Mouse (Mus musculus) left cerebral cortex, adult 11 months (tissue): Measurements from ENCODE around the gene Slc6a20a.

ENCODE experiments used
- DNase-seq: peaks from one replicate; pipeline ENCODE4 v3.0.0; 2022; ENCODE audit warnings: low spot score

The Slc6a20a gene

DNA sequence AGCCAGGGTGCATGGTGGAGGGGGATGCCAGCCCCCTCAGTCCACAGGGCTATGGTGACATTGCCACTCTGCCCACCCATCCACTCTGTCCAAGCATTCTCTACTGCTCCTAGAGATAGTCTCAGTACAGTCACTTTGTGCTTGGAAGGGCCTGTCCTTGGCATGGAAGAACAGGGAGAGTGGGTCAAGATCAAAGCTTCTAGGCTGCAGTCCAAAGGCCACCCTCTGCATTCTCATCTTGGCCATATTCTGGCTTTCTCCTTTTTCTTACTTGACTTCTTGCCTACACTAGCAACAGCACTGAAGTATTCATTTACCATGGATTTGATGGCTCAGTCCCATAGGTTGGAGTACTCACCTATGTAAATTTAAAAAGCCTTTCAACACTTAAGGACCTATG, 40.5 kb downstream of the Slc6a20a start:
- DNase-seq: no peak

DNA sequence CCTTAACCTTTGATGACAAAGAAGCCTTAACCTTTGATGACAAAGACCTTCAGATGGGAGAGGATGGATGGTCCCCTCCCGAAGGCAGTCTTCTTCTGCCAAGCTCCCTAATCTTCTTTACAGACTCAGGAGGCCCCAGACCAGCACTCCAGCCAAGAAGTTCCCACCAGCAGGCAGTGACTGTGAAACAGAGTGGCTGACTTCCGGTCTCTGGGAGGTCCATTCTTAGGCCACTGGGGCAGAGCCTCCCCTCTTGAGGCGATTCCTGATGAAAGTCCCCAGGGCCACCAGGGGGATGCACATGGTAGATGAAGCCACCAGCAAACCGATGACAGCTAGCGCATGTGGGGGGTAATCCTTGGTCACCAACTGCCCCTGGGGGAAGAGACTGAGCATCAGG, 41.9 kb downstream of the Slc6a20a start:
- no peak for DNase-seq

DNA sequence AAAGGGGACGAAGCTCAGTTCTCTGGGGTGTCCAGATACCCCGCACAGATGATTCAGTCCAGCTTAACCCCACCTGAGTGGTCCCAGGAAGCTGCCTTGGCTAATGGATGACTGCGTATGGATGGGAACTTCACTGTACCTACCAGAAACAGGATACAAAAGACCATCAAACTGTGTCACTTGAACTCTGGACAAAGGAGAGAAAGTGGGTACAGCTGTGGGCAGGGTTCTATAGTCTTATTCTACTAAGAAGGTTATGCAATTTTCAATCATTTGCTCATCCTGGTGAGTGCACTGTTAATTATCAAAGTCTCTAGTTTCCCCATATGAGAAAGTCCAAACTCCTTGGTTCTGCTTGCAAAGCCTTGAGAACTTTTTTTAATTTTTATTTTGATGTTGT, 45.7 kb downstream of the Slc6a20a start:
- no peak for DNase-seq

DNA sequence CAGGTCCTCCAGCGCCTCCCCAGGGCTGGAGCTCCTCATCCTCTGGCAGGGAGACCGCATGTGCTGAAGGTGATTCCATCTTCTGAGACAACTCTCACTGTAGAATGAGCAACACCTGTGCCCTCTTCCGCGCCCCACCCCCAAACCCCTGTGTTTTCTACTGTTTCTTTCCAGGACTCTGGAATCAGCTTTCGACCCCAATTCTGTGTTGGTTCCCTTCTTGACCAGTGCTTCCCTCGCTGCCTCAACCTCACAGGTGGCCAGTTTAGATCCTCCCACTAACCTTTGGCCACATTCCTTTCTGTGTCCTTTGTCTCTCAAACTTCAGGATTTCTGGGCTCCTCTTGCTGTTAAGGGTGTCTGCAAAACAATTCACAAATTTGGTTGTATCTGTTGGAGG, 46.4 kb downstream of the Slc6a20a start, which contains the start of gene Slc6a20b:
Gene Slc6a20b, minus strand, starts transcription at position 285 of the 400 bp plus-strand sequence.
- DNase-seq: no peak

DNA sequence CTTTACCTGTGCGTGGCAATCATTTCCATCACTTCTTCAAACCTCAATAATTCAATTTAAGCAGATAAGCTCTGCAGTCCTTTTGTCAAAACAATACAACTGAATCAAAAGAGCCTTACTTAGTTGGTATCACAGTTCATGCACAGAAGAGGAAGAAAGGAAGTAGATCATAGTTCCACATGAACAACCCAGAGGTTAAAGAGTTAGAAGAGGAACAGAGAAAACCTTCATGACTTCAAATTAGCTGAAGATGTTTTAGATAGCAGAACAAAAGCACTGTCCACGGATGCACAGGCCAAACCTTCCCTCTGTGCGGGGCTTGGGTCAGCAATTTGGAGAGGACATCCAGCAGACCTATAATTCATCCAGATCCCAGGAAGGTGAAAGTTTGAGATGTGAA, 47.0 kb downstream of the Slc6a20a start:
- DNase-seq: no peak

DNA sequence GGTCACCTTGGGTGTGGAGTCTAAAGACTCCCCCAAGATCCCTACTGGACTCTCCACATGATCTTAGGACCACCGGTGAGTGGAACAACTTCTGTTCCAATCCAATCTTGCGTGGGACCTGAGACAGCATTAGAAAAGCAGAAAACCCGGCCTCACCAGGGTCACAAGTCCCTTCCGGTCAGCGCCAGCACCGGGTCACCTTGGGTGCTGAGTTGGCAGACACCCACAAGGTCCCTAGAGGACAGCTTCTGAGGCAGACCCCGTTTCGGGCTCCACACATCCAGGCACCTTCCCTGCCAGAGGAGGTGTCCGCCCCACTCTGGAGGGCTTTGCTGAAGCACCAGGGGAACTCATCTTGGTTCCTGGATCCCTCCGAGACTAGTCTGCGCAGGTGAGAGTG, 52.9 kb downstream of the Slc6a20a start:
- DNase-seq: no peak

DNA sequence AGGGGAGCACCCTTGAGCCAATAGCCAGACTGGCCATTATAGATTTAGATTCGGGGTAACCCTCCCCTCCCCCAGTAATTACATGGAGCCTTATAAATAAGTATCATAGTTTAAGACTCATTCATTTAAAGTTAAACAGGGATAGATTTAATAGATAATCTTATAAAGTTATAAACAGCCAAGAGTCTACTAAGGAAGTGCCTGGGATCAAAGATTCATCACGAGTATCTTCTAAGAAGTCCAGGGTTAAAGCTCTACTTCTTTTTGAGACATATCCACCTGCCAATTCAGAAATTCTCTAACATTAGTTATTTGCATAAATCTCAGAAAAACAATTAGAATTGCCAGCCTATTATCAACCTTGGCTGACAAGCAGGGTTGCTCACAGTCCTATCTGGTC, 53.9 kb downstream of the Slc6a20a start:
- no peak for DNase-seq

DNA sequence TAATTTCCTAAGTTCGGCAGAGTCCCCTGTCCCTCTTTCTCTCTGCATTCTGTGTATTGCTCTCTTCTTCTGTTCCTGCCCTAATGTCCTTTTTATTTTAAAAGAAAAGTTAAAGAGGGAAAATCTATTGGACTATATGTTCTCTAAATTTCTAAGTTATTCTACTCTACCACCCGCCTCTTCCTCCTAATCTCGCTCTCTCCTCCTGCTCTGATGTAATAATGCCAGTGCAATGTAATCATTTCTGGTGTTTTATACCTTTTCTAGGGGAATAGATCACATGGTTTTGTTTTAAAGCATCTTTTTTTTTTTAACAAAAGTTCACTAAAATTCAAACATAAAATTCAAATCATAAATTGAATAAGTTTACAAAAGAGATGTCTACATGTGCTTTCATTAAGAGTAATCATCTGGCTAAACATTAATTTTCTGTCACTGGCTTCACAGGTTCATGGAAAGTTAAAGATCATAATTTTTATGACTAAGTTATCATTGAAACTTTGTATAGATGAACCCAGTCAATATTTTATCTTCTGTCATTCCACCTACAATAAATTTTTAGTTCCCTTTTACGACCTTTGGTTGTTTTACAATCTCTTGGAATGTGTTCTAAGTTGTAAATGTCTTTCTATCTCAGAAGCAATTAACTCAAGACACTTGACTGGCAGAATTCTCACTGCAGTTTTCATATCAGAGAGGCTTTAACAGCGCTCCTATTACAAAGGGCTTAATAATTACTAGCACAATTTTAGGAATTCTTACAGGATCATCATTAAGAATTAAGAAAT, 58.2 kb downstream of the Slc6a20a start:
- DNase-seq: no peak

DNA sequence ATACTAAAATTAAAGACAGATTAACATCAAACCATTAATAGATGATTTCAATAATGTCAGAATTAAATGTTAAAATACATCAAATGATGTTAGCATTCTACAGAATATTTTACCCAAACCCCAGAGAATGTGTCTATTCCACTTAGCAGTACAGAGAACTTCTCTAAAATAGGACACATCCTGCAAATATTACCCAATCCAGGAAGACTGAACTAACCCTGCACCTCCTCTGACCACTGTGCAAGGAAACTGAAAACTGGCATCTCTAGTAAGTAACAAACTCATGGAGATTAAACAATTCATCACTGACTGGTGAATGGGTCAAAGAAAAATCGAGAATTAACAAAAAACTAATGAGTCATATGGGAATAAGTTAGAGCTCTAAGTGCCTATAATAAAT, 77.2 kb downstream of the Slc6a20a start:
- no peak for DNase-seq

DNA sequence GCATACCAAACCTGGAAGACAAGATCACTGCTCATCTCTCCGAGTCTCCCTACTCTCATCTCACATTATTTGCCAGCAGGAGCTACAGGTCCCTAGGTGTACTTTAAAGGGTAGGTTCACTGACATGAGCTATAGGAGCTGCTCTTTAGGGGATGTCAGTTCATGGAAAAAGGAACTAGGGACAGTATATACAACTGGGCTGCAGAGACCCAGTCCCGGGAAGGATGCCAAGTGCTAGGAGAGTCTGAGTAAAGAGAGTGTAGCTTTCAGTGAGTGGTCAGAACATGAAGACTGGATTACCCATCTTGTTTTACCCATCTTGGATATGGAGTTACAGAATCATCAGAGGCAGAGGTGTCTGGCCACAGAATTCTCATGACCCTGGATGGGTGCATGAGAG, 81.3 kb downstream of the Slc6a20a start:
- no peak for DNase-seq

DNA sequence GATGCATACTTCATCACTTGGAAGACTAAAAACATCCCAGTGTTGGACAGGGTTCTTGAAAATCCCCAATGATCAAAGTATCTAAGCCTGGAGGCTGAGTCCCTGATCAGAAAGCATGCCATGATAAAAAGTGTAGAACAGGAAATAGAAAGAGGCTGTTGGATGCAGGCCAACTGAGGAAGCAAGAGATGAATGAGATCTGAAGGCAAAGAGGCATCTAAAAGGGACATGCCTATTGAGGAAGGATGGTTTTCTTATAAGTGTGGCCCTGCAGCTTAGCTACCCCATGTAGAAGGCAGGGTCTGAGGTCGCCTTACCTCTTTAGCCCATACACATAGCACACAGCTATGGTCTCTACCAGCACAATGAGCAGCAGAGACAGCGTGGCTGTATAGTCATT, 81.8 kb downstream of the Slc6a20a start:
- no peak for DNase-seq

DNA sequence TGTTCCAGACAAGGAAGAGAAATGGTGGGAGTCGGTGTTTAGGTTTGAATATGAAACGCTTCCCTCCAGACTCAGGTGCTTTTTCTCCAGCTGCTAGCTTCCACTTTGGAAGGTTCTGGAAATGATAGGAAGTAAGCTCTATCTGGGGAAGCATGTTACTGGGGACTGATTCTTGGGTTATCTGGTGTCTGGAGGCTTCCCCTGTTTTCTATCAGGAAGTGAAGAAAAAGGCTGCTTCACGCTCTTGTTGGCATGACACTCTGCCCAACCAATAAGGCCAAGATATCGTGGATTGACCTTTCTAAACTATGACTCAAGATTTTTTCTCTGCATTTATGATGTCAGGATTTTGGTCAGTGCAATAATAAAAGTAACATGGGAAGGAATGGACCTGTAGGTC, 83.5 kb downstream of the Slc6a20a start:
- no peak for DNase-seq

DNA sequence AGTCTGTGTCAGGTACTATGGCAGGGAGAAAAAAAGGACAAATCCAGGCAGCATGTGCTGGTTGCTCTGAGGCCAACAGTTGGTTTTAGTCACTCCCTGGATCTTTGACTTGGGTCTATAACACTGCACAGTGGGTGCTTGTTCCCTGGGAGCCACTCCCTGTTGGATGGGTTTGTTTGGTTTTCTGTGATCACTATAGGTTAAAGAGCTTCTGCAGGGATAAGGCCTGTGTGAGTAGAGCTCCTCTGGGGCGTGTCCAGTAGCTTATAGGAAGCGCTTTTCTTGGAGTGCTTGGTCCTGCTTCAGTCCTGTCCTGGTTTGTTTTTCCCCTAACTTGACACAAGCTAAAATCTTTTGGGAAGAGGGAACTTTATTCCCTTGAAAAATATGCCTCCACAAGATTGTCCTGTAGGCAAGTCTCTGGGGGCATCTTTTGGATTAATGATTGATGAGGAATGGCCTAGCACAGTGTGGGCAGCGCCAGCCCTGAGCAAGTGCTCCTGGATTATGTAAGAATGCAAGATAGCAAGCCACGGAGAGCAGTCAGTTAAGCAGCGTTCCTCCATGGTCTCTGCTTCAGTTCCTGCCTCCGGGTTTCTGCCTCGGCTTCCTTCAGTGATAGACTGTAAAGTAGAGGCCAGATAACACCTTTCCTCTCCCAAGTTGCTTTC, 89.3 kb downstream of the Slc6a20a start:
- DNase-seq: no peak
